In the genomic region with DNA sequence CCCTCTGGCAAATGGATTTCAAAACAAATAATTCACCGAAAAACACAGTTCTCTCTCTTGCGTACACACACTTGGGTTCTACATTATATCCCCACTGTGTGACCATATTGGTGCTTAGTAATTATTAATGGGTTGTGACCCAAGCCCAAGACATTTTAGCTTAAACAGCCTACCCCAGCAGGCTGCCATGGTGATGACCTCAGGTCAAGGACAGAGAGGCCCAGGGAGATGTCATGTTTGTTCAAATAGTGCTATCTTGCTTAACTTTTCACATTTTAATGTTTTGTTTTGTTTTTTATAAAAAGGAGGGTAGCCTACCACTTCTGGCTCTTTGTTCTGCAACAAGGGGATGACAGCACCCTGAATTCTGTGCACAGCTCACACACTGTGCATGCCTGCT, we compare ENCODE assay signal across 27 mouse cellular contexts. TPM values are rescaled to one million over a fixed set of nuclear protein-coding genes. Genes with fewer than 3 reads are reported as not detected.
DNase-seq lines count a peak whose midpoint lies in the region; ATAC-seq lines count a peak whose summit lies in the region.
"Had no signal": no experiment of that assay in that cellular context is flagged by ENCODE, and none has a peak within 500 bp of the region (broad histone marks: within the 10 kb centered on the region; RNA-seq: fewer than 3 reads in every experiment).

No protein-coding gene starts in this region.

- 0 out of 2 replicates have a peak overlapping the region, but pooled peaks have one; percentile 6 for H3K4me2 ChIP-seq in lung, embryonic 16.5 days (ENCODE audit: low read depth, low read length)
- H3K4me2 ChIP-seq: heart, embryonic 13.5 days; hindbrain, embryonic 14.5 days; liver, embryonic 13.5 days; midbrain, embryonic 12.5 days; neural tube, embryonic 15.5 days had no signal

- no peak overlapping the region for H3K4me3 ChIP-seq in heart, embryonic 10.5 days
- no peak overlapping the region for H3K4me3 ChIP-seq in lung, embryonic 16.5 days (ENCODE audit: low read length)
- H3K4me3 ChIP-seq: forebrain, embryonic 10.5 days; heart, embryonic 13.5 days; liver, embryonic 13.5 days; midbrain, embryonic 12.5 days; neural tube, embryonic 15.5 days had no signal

- H3K9me3 ChIP-seq in heart, embryonic 10.5 days: no peaks in the 10 kb centered on the region
- H3K9me3 ChIP-seq in lung, embryonic 16.5 days (ENCODE audit: control insufficient read depth, low read length): no peaks in the 10 kb centered on the region
- H3K9me3 ChIP-seq: forebrain, embryonic 10.5 days; heart, embryonic 13.5 days; liver, embryonic 13.5 days; midbrain, embryonic 12.5 days; neural tube, embryonic 15.5 days had no signal

- H3K9ac ChIP-seq in lung, embryonic 16.5 days (ENCODE audit: low read length): no peak overlapping the region
- H3K9ac ChIP-seq: heart, embryonic 13.5 days; hindbrain, embryonic 14.5 days; liver, embryonic 13.5 days; midbrain, embryonic 12.5 days; neural tube, embryonic 15.5 days had no signal

- peaks cover 16% of the 10 kb centered on the region for H3K4me1 ChIP-seq in heart, embryonic 10.5 days
- peaks cover 7% of the 10 kb centered on the region for H3K4me1 ChIP-seq in lung, embryonic 16.5 days (replicated peaks; ENCODE audit: control insufficient read depth, insufficient read depth, low read length)
- H3K4me1 ChIP-seq: midbrain, embryonic 12.5 days; neural tube, embryonic 15.5 days had no signal

- ATAC-seq in lung, embryonic 16.5 days (ENCODE audit: low read depth): no peak
- ATAC-seq: activated CD4-positive, CD25-positive, alpha-beta regulatory T cell, adult 4 months; lung, postnatal 0 days had no signal

- 81% methylated on average over 2 of the region's 2 CpGs for WGBS in heart, embryonic 10.5 days
- WGBS in lung, embryonic 16.5 days: 56% methylated on average over 2 of the region's 2 CpGs

- peak; percentile 16 for DNase-seq in heart, embryonic 10.5 days (ENCODE audit: low spot score)
- no peak for DNase-seq in heart, adult 18-20 months
- no peak for DNase-seq in lung, postnatal 14 days
- peak; percentile 16 for DNase-seq in adrenal gland, adult 8-10 months
- peak; percentile 15 for DNase-seq in ovary, postnatal 14 days (ENCODE audit: low spot score)
- no peak for DNase-seq in T-cell, adult 2 months (ENCODE audit: low spot score)
- DNase-seq in adipocyte (ENCODE audit: low spot score): no peak
- DNase-seq: cerebellum, adult 8-10 months; cerebellum, postnatal 36 days; gastrocnemius, postnatal 14 days; heart, adult 11 months; heart, postnatal 14 days; kidney, adult 2 months; liver, embryonic 13.5 days; retina, postnatal 1 day; thymus, postnatal 36 days had no signal

- no peaks in the 10 kb centered on the region for H3K36me3 ChIP-seq in heart, embryonic 10.5 days
- H3K36me3 ChIP-seq in lung, embryonic 16.5 days (ENCODE audit: control insufficient read depth, insufficient read depth, low read length): no peaks in the 10 kb centered on the region
- H3K36me3 ChIP-seq: forebrain, embryonic 10.5 days; heart, embryonic 13.5 days; liver, embryonic 13.5 days; midbrain, embryonic 12.5 days; neural tube, embryonic 15.5 days had no signal

- H3K27me3 ChIP-seq in heart, embryonic 10.5 days (ENCODE audit: insufficient read depth, poor library complexity, severe bottlenecking): no peaks in the 10 kb centered on the region
- no peaks in the 10 kb centered on the region for H3K27me3 ChIP-seq in lung, embryonic 16.5 days (ENCODE audit: control insufficient read depth, insufficient read depth, low read depth, low read length)
- H3K27me3 ChIP-seq: heart, embryonic 13.5 days; liver, embryonic 13.5 days; midbrain, embryonic 12.5 days; neural tube, embryonic 15.5 days had no signal

- no peak overlapping the region for H3K27ac ChIP-seq in heart, embryonic 10.5 days
- no peak overlapping the region for H3K27ac ChIP-seq in lung, embryonic 16.5 days (ENCODE audit: low read length)
- H3K27ac ChIP-seq: forebrain, embryonic 10.5 days; heart, embryonic 13.5 days; hindbrain, embryonic 14.5 days; kidney, postnatal 0 days; liver, embryonic 13.5 days; midbrain, embryonic 12.5 days; neural tube, embryonic 15.5 days had no signal

RNA-seq across cellular contexts. Expression of a gene that starts 27.2 kb away (rescaled TPM):
- polyA plus RNA-seq in heart, embryonic 10.5 days (2016; fragmentation: Nextera tagmentation; extraction: Ambion mirVana): not detected in 2 replicates
- total RNA-seq in heart, adult 18-20 months (2021): not detected
- polyA plus RNA-seq in lung, embryonic 16.5 days (2015; fragmentation: Nextera tagmentation; extraction: Ambion mirVana): 2.2 and 2.6 TPM in 2 replicates
- total RNA-seq in adrenal gland, adult 8-10 months (2022): 1 to 10 TPM in 1 of 4 experiments, under 1 TPM in 1, not detected in 2; 0.10 to 1.0 TPM
- total RNA-seq: gastrocnemius, postnatal 14 days; heart, postnatal 14 days had no signal
- polyA plus RNA-seq: activated CD4-positive, CD25-positive, alpha-beta regulatory T cell, adult 4 months; forebrain, embryonic 10.5 days; intestine, embryonic 14.5 days; liver, embryonic 13.5 days; spleen, adult 2 months had no signal

Comparison
In these comparisons a context has a peak if more than half of its experiments do, and no peak if none do; other contexts are left out.
1. DNase-seq: peak in heart, embryonic 10.5 days (single experiment), adrenal gland, adult 8-10 months (single experiment) and ovary, postnatal 14 days (single experiment); none in heart, adult 18-20 months (0 of 2), lung, postnatal 14 days (single experiment), T-cell, adult 2 months (single experiment) and adipocyte (single experiment).